Mouse (Mus musculus) cerebellum, adult 2 months (tissue): ENCODE measurements around the gene Shmt2. TPM values are rescaled to one million over a fixed set of nuclear protein-coding genes. Genes with fewer than 3 reads are reported as not detected.

Experiments
- DNase-seq, 2 experiments: peaks; one replicate each; pipeline ENCODE4 v3.0.0; 2021
- H3K27ac ChIP-seq: fragments of 200-500 bp; 2 replicates; pipeline ENCODE4 v1.5.1; 2012; ENCODE audit warnings: low read length, control low read depth, inconsistent platforms; ENCODE audit not compliant: insufficient read depth
- H3K27me3 ChIP-seq: fragments of 200-500 bp; 2 replicates; pipeline ENCODE4 v1.6.1; 2012; ENCODE audit warnings: inconsistent platforms, mild to moderate bottlenecking, low read length, moderate library complexity; ENCODE audit not compliant: control insufficient read depth, insufficient read depth
- H3K4me1 ChIP-seq: fragments of 200-500 bp; 2 replicates; pipeline ENCODE4 v1.6.1; 2011; ENCODE audit warnings: low read length; ENCODE audit not compliant: control insufficient read depth, insufficient read depth
- H3K4me3 ChIP-seq: fragments of 200-500 bp; replicated peaks from 2 replicates; pipeline ENCODE3; 2011; ENCODE audit warnings: mild to moderate bottlenecking, low read depth, low read length, control low read depth; ENCODE audit not compliant: insufficient read depth
- CTCF ChIP-seq: fragments of 200-500 bp; IDR thresholded peaks from 2 replicates; pipeline ENCODE4 v1.5.1; 2011; ENCODE audit warnings: low read depth, mild to moderate bottlenecking, control low read depth, low read length, moderate library complexity, borderline replicate concordance; ENCODE audit not compliant: insufficient read depth
- POLR2A ChIP-seq: fragments of 200-500 bp; IDR thresholded peaks from 2 replicates; pipeline ENCODE4 v1.6.1; 2011; ENCODE audit warnings: low read length, control low read depth, borderline replicate concordance; ENCODE audit not compliant: insufficient read depth
- WGBS: fragments of 180-500 bp; shearing (Covaris S2); methylation state at CpG from one replicate; pipeline ENCODE4 v1.1.7; 2018; 5-methylcytosine and 5-hydroxymethylcytosine counted together
- polyA plus RNA-seq: library from polyadenylated mRNA; depleted of rRNA; stranded (reverse); fragments of >200 nt; gene quantifications from 2 replicates; pipeline ENCODE4 v1.2.3, GENCODE M21; 2012; rRNA removed

Gene Shmt2
- polyA plus RNA-seq, 1 experiment: 68.2 TPM

DNA sequence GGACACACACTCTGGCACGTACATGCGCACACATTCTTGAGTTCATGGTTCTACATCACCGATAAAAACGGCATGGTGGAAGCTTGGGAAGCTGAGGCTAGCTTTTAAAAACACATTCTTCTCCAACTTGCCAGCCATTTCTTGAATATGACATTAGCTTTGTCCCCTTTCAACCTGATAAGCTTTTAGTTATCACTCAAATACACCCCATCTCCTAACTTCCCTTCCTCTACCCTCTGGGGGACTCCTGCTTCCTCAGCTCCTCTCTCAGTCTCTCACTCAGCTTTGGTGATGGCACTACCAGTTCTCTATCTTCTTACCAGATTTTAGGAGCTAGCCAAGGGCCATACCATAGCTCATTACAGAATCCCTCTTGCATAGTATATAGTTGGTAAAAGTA, 47.1 kb downstream of the Shmt2 start:
- Histone ChIP-seq H3K4me1 (no peaks in the 10 kb centered on the region), H3K27ac (no peak overlapping the region), H3K4me3 (no peak overlapping the region), H3K27me3 (no peaks in the 10 kb centered on the region)
- TF ChIP-seq CTCF (no peak), POLR2A (no peak)
- WGBS: 94% methylated on average over 4 of the region's 4 CpGs
- DNase-seq: no peak

DNA sequence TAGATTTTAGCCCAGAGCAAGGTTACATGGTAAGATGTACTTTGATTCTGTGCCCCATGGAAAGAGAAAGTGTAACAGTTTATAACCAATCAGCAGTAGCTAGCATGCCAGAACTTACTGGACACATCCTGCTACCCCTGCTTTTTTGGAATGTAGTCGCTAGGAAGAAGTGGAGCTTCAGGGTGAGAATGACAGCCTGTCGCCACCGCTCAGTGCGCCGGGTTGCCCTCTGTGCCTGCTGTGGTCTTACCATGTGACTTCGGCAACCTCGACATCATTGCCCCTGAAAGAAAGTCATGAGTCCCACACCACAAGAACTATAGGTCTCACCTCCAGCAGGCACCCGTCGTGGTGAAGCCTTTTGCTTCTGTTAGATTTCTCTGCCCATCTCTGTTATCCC, 49.5 kb downstream of the Shmt2 start:
- no peak overlapping the region for H3K27ac ChIP-seq
- 82% methylated on average over 9 of the region's 9 CpGs for whole genome bisulfite sequencing
- TF ChIP-seq CTCF: no peak
- no peak for TF ChIP-seq POLR2A
- H3K4me3 ChIP-seq: no peak overlapping the region
- H3K4me1 ChIP-seq: no peaks in the 10 kb centered on the region
- no peaks in the 10 kb centered on the region for H3K27me3 ChIP-seq
- DNase-seq: no peak

DNA sequence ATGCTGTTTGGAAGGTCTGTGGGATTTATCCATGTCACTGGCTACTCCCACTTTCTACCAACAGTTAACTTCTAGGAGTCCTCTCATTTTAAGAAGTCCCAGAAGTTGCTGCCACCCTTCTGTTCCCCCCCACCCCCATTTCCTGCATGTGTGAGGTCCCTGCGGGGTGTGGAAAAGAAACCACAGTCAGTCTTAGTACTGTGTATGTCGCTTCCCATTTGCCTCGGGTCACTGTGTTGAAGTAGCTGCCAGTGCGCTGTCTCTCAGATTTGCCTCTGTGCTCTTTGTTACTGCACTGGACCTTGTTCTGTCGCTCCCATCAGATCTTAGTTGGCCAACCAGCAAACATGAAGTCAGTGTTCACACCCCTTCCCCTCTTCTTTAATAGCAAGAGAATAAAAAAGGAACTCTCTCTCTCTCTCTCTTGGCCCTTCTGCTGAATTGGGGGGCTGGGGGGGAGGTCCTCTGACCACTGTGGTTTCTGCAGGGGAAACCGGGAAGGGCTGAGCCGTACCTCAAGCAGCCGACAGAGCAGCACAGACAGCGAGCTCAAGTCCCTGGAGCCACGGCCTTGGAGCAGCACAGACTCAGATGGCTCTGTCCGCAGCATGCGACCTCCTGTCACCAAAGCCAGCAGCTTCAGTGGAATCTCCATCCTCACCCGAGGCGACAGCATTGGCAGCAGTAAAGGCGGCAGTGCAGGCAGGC, 50.8 kb downstream of the Shmt2 start:
- WGBS: 54% methylated on average over 15 of the region's 15 CpGs
- H3K27me3 ChIP-seq: no peaks in the 10 kb centered on the region
- no peaks in the 10 kb centered on the region for H3K4me1 ChIP-seq
- DNase-seq: no peak
- no peak overlapping the region for H3K27ac ChIP-seq
- no peak for TF ChIP-seq CTCF
- TF ChIP-seq POLR2A: no peak
- H3K4me3 ChIP-seq: no peak overlapping the region

Other genes starting within 250 kb of the Shmt2 start
- 47.8 and 51.8 TPM in 2 replicates for gene Mbd6, start 233.4 kb downstream of the Shmt2 start, polyA plus RNA-seq
- 81.6 and 87.4 TPM in 2 replicates for gene Mars, start 210.7 kb downstream of the Shmt2 start, polyA plus RNA-seq
- 0.87 and 0.97 TPM in 2 replicates for gene Arhgap9, start 200.5 kb downstream of the Shmt2 start, polyA plus RNA-seq
- 10.6 and 12.5 TPM in 2 replicates for gene Gli1, start 180.5 kb downstream of the Shmt2 start, polyA plus RNA-seq
- 0.03 TPM in 1 of 2 replicates, not detected in the other for gene Inhbe, start 168.0 kb downstream of the Shmt2 start, polyA plus RNA-seq
- gene Inhbc, start 152.0 kb downstream of the Shmt2 start, polyA plus RNA-seq: not detected in 2 replicates
- 137 and 145 TPM in 2 replicates for gene R3hdm2, start 142.1 kb downstream of the Shmt2 start, polyA plus RNA-seq
- gene Stac3, start 20.8 kb downstream of the Shmt2 start, polyA plus RNA-seq: 8.3 TPM in 2 replicates
- gene Ndufa4l2, start 7.5 kb downstream of the Shmt2 start, polyA plus RNA-seq: 10.4 and 11.5 TPM in 2 replicates
- 30.3 and 33.8 TPM in 2 replicates for gene Nxph4, start 12.1 kb upstream of the Shmt2 start, polyA plus RNA-seq
- gene Lrp1, start 98.7 kb upstream of the Shmt2 start, polyA plus RNA-seq: 346 and 366 TPM in 2 replicates
- gene Stat6, start 120.5 kb upstream of the Shmt2 start, polyA plus RNA-seq: 8.7 TPM in 2 replicates
- 6.7 and 9.0 TPM in 2 replicates for gene Nemp1, start 144.5 kb upstream of the Shmt2 start, polyA plus RNA-seq
- 59.2 and 69.9 TPM in 2 replicates for gene Nab2, start 146.1 kb upstream of the Shmt2 start, polyA plus RNA-seq
- gene Myo1a, start 182.7 kb upstream of the Shmt2 start, polyA plus RNA-seq: 1.2 and 1.6 TPM in 2 replicates
- gene Tac2, start 202.0 kb upstream of the Shmt2 start, polyA plus RNA-seq: 1.4 and 1.5 TPM in 2 replicates
- 5.7 and 6.6 TPM in 2 replicates for gene Zbtb39, start 217.1 kb upstream of the Shmt2 start, polyA plus RNA-seq
- 1.4 and 1.5 TPM in 2 replicates for gene Gpr182, start 229.3 kb upstream of the Shmt2 start, polyA plus RNA-seq
- gene Rdh1, start 237.3 kb upstream of the Shmt2 start, polyA plus RNA-seq: 0.15 and 0.16 TPM in 2 replicates
- gene Rdh16f1, start 237.3 kb upstream of the Shmt2 start, polyA plus RNA-seq: 0.05 and 0.92 TPM in 2 replicates